Mouse (Mus musculus) heart, embryonic 13.5 days (tissue): ENCODE results near the gene Zc3h7b. TPM values are rescaled to one million over a fixed set of nuclear protein-coding genes. Genes with fewer than 3 reads are reported as not detected.
A peak's percentile ranks its signal among the peaks of the same experiment; 100 is the strongest.

Experiments
- ATAC-seq: fragments of 200-750 bp; cut with Nextera tagmentation; 2 replicates; pipeline ENCODE4 v1.8.0; 2017; ENCODE audit warnings: moderate TSS enrichment; ENCODE audit not compliant: insufficient number of reproducible peaks, low FRiP score, low TSS enrichment; ENCODE audit errors: extremely low read depth
- H3K27ac ChIP-seq: fragments of 300-500 bp; sonication (generic); replicated peaks from 2 replicates; pipeline ENCODE4 v1.5.1; 2015; ENCODE audit warnings: moderate library complexity, mild to moderate bottlenecking, inconsistent platforms
- H3K27me3 ChIP-seq: fragments of 300-500 bp; sonication (generic); replicated peaks from 2 replicates; pipeline ENCODE4 v1.6.1; 2015; ENCODE audit warnings: mild to moderate bottlenecking, inconsistent platforms
- H3K36me3 ChIP-seq: fragments of 300-500 bp; sonication (generic); 2 replicates; pipeline ENCODE4 v1.6.1; 2015; ENCODE audit warnings: mild to moderate bottlenecking, inconsistent platforms
- H3K4me1 ChIP-seq: fragments of 300-500 bp; sonication (generic); 2 replicates; pipeline ENCODE4 v1.6.1; 2015; ENCODE audit warnings: inconsistent platforms
- H3K4me2 ChIP-seq: fragments of 300-500 bp; sonication (generic); 2 replicates; pipeline ENCODE4 v1.6.1; 2015; ENCODE audit warnings: inconsistent platforms, mild to moderate bottlenecking, moderate library complexity
- H3K4me3 ChIP-seq: fragments of 300-500 bp; sonication (generic); 2 replicates; pipeline ENCODE4 v1.5.1; 2015; ENCODE audit warnings: moderate library complexity, mild to moderate bottlenecking, inconsistent platforms
- H3K9ac ChIP-seq: fragments of 300-500 bp; sonication (generic); 2 replicates; pipeline ENCODE4 v1.6.1; 2015; ENCODE audit warnings: inconsistent platforms, mild to moderate bottlenecking, moderate library complexity
- H3K9me3 ChIP-seq: fragments of 300-500 bp; sonication (generic); 2 replicates; pipeline ENCODE4 v1.6.1; 2016; ENCODE audit warnings: inconsistent platforms
- WGBS: fragments of 180-500 bp; shearing (Covaris S2); methylation state at CpG from one replicate; pipeline ENCODE4 v1.1.7; 2015; ENCODE audit warnings: mixed read lengths; 5-methylcytosine and 5-hydroxymethylcytosine counted together
- polyA plus RNA-seq: library from polyadenylated mRNA; unstranded; fragments of >200 nt; fragmentation: Nextera tagmentation; extraction: Ambion mirVana; gene quantifications from 2 replicates; pipeline ENCODE4 v1.2.1, GENCODE M21; 2015

Gene Zc3h7b
- polyA plus RNA-seq, 1 experiment from 2014 or later = 21.4 TPM

DNA sequence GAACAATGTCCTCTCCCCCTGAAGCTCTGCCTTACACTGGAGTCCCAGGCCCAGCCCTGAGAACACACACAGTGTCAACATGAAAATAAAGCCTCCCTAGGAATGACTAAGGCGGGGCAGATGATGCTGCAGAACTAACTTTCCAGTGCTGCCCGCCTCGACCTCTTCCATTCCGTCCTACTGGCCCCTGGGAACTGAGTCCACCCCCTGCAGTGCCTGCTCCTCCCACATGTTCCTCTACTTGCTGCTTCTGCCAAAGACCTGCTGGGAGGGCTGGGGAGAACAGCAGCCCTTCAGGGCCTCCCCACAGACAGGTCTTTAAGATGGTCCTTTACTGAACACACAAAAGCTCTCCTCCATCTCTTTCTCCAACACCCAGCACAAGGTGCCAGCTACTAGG, 34.1 kb upstream of the Zc3h7b start:
- H3K27ac ChIP-seq = no peak overlapping the region
- peaks cover 93% of the 10 kb centered on the region for H3K36me3 ChIP-seq
- ATAC-seq = no peak
- no peak overlapping the region for H3K4me3 ChIP-seq
- H3K4me2 ChIP-seq = no peak overlapping the region
- no peaks in the 10 kb centered on the region for H3K9me3 ChIP-seq
- 71% methylated on average over 4 of the region's 4 CpGs for WGBS
- no peaks in the 10 kb centered on the region for H3K4me1 ChIP-seq
- H3K27me3 ChIP-seq = no peaks in the 10 kb centered on the region
- no peak overlapping the region for H3K9ac ChIP-seq

DNA sequence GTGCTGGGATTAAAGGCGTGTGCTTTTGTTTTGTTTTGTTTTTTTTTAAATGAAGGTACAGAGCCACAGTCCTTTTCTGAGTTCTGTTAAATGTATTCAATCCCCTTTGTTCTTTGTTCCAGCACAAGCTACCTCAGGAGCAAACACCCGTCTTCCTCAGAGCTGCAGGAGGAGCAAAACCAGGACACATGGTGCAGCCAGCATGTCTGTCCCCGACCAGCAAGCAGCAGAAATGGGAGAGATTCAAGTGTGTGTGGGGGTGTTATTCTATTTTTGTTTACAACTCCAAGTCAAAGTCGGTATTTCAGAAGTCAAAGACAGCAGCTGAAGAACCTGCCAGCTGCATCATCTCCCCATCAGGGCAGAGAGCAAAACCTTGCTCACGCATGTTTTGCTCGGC, 31.1 kb upstream of the Zc3h7b start:
- no peaks in the 10 kb centered on the region for H3K9me3 ChIP-seq
- ATAC-seq = no peak
- no peak overlapping the region for H3K4me3 ChIP-seq
- H3K4me1 ChIP-seq = no peaks in the 10 kb centered on the region
- H3K9ac ChIP-seq = no peak overlapping the region
- 87% methylated on average over 6 of the region's 6 CpGs for WGBS
- H3K27ac ChIP-seq = no peak overlapping the region
- H3K27me3 ChIP-seq = no peaks in the 10 kb centered on the region
- peaks cover 95% of the 10 kb centered on the region for H3K36me3 ChIP-seq
- H3K4me2 ChIP-seq = no peak overlapping the region

DNA sequence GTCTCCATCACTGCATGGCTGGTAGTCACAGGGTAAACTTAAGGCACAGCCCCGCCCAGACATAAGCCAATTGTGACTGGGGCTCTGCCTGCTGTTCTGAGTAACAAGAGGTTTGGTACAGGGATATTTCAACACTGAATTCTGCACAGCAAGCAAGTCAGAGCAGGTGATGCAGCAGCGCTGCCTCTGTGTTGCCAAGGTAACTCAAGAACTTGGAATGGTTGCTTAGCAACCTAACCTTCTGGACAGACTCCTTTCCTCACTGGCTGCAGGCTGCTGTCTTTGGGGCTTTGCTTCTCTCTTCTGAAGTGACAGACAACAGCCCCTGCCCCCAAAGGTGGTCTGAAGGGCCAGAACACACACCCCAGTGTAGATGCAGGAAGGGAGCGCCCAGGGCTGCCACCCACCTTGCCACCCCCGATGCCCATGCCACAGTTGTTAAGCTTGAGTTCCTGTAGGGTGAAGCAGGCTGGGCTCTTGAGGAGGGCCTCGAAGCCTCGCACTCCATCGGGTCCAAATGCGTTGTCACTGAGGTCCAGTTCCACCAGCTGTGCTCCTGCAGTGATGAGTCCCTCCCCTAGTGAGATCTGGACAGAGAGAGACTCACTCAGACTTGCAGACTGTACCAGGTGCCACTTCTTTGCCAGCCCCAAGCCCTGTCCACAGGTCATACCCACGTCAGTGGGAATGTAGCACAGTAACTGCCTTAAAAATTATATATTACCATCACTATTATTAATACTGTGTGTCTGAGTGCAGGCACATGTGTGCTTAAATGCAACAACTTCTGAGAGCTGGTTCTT, 26.3 kb upstream of the Zc3h7b start:
- Histone ChIP-seq H3K9me3 (no peaks in the 10 kb centered on the region), H3K4me3 (no peak overlapping the region), H3K4me2 (no peak overlapping the region), H3K27me3 (no peaks in the 10 kb centered on the region), H3K4me1 (no peaks in the 10 kb centered on the region), H3K36me3 (peaks cover 95% of the 10 kb centered on the region), H3K27ac (no peak overlapping the region), H3K9ac (no peak overlapping the region)
- ATAC-seq = peak; percentile 5; the same call in 1 of the 2 replicates
- WGBS = 89% methylated on average over 9 of the region's 9 CpGs

DNA sequence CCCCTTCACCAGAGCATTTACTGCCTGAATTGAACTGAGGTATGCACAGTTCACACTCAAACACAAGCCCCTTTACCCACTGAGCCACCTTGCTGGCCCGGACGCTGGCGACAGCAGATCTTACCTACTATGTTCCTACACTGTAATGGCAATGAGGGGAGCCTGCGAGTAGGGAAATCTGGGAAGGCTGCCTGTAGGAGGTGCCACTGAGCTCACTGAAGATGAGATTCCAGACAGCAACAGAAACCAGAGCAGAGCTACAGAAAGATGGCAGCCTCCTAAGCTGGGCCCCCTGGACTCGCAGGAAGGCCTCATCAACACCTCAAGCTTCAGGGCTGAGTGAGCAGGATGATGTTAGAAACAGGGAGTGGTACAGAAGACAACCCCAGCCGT, 25.7 kb upstream of the Zc3h7b start:
- no peaks in the 10 kb centered on the region for H3K9me3 ChIP-seq
- 81% methylated on average over 6 of the region's 6 CpGs for WGBS
- H3K4me2 ChIP-seq = no peak overlapping the region
- peaks cover 95% of the 10 kb centered on the region for H3K36me3 ChIP-seq
- H3K27me3 ChIP-seq = no peaks in the 10 kb centered on the region
- no peak for ATAC-seq
- H3K4me1 ChIP-seq = no peaks in the 10 kb centered on the region
- no peak overlapping the region for H3K9ac ChIP-seq
- no peak overlapping the region for H3K4me3 ChIP-seq
- H3K27ac ChIP-seq = no peak overlapping the region

DNA sequence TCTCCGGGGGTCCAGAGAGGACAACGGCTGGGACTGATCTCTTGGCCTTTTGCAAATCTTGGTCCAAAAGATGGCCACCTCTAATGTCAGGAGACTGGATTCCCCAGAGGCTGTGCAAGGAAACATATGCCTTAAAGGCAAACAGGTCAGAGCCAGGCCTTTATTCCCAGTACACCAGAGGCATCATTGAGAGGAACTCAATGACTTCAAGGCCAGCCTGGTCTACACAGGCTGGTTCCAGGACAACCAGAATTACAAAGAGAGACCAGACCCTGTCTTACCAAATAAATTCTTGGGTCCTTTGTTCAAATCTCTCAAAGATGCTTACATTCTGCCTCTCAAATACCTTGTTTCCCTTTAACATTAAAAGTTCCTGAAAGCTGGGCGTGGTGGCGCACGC, 22.5 kb upstream of the Zc3h7b start:
- H3K36me3 ChIP-seq = peaks cover 84% of the 10 kb centered on the region
- no peak overlapping the region for H3K4me3 ChIP-seq
- peaks cover 4% of the 10 kb centered on the region; the same call in 1 of the 2 replicates for H3K4me1 ChIP-seq
- H3K27ac ChIP-seq = no peak overlapping the region
- WGBS = 93% methylated on average over 5 of the region's 5 CpGs
- ATAC-seq = no peak
- no peaks in the 10 kb centered on the region for H3K9me3 ChIP-seq
- H3K27me3 ChIP-seq = no peaks in the 10 kb centered on the region
- H3K4me2 ChIP-seq = no peak overlapping the region
- no peak overlapping the region for H3K9ac ChIP-seq

DNA sequence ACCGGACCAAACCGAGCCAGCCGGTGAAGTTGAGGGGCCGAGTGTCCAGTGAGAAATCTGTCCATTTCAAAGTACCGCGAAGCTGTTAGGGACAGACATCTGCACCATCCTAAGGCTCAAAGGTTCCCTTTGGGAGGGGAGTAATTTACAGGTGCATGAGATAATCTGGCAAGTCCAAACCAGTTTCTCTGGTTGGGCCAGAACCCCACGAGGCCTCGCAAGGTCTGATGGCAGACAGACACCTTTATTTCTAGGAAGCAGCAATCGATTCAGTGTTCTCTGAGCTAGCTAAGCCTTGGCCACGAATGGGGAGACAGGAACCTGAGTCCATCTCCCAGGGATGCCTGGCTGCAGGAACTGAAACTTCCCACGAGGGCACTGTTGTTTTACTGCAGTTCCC, 21.2 kb upstream of the Zc3h7b start:
- Histone ChIP-seq H3K9ac (no peak overlapping the region), H3K27me3 (no peaks in the 10 kb centered on the region), H3K4me3 (no peak overlapping the region), H3K27ac (no peak overlapping the region), H3K36me3 (peaks cover 71% of the 10 kb centered on the region), H3K4me2 (no peak overlapping the region), H3K4me1 (peaks cover 17% of the 10 kb centered on the region), H3K9me3 (no peaks in the 10 kb centered on the region)
- no peak for ATAC-seq
- 92% methylated on average over 11 of the region's 11 CpGs for WGBS

DNA sequence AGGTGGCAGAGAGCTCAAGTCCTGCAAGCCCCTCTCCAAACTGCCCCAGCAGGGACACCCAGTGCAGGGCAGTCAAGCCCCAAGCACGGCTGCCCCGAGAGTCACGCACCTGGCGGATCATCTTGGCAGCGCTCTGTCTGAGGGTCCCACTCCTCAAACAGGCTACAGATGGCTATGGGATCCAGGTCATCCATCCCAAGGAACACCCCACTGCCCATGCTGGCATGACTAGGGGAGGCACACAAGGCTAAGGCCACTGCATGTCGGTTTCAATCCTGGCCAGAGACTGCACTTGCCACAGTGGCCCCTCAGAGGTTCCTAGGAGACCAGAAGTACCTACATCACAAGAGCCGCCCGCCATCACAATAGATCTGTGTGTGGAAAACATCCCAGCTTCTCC, 18.9 kb upstream of the Zc3h7b start:
- Histone ChIP-seq H3K4me2 (no peak overlapping the region), H3K9me3 (no peaks in the 10 kb centered on the region), H3K4me3 (no peak overlapping the region), H3K27me3 (no peaks in the 10 kb centered on the region), H3K9ac (no peak overlapping the region), H3K4me1 (peaks cover 24% of the 10 kb centered on the region), H3K27ac (no peak overlapping the region), H3K36me3 (peaks cover 48% of the 10 kb centered on the region)
- WGBS = 92% methylated on average over 8 of the region's 8 CpGs
- no peak for ATAC-seq

DNA sequence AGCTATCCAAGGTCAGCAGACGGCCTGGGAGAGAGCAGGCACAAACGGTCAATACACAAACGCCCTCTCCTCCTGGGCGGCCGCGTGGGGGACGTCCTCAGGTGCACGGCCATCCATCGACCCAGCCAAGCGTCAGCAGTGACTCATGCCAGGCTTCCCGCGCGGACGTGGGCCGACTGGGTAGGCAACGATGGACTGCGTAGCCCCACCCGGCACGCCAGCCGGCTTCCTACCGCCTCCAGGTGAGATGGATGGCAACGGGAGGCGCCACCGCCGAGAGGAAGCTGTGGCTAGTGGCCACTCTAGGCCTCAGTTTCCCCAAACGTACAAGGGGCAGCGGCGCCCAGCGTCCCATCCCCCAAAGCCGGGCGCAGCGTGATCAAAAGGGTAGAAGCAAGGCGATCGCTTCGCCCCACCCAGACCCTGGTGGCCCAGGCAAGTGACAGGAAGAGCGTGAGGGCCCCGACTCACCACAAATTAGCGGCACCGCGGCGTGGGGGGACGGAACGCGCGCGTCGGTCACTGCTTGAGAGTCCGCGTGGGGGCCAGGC, 15.5 kb upstream of the Zc3h7b start:
- Histone ChIP-seq H3K9me3 (no peaks in the 10 kb centered on the region), H3K4me3 (peak overlapping the region; percentile 99), H3K4me2 (peak overlapping the region; percentile 81), H3K9ac (peak overlapping the region; percentile 97), H3K27ac (peak overlapping the region; percentile 81), H3K4me1 (peaks cover 24% of the 10 kb centered on the region), H3K27me3 (no peaks in the 10 kb centered on the region), H3K36me3 (peaks cover 15% of the 10 kb centered on the region)
- WGBS = under 1% methylated on average over 49 of the region's 49 CpGs
- ATAC-seq = no peak; the same call in 1 of the 2 replicates

DNA sequence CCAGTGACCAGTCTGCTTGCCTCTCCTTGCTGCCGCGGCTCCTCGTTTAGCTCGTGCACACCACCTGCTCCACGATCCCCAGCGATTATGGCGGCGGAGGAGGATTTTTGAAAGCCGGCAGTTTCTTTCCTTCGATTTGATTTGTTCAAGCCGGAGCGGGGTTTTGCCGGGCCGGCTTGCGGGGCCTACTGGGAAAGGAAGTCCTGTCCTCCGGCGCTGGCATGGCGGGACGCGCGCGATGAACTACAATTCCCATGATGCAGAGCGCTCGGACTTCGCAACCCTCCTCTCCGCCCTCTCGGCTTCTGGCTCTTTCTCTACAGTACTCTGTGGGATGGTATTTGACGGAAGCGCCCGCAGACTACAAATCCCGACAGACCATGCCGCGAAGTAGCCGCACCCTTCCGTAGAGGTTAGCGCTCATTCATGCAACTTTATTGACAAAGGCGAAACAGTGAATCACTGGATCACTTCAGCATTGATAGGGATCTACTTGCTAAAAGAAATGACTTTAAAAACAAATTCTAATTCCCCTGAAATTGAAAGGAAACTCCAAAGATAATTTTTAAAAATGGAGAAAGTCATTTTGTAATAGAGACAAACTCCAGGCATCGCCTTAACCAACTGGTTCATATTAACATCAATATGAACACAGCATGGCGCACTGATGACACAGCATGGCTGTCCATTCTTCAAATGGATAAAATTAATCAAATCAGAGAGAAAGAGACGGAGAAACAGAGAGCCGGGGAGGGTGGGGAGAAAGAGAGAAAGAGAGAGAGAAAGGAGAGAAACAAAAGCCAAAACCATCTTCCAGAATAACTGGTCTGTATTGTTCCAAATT, 14.8 kb upstream of the Zc3h7b start:
- peaks cover 24% of the 10 kb centered on the region for H3K4me1 ChIP-seq
- H3K4me2 ChIP-seq = peak overlapping the region; percentile 81
- 5% methylated on average over 41 of the region's 41 CpGs for WGBS
- H3K27me3 ChIP-seq = no peaks in the 10 kb centered on the region
- peak; percentile 99 for ATAC-seq
- H3K9ac ChIP-seq = peak overlapping the region; percentile 97
- peak overlapping the region; percentile 99 for H3K4me3 ChIP-seq
- H3K9me3 ChIP-seq = no peaks in the 10 kb centered on the region
- peak overlapping the region; percentile 81 for H3K27ac ChIP-seq
- peaks cover 9% of the 10 kb centered on the region for H3K36me3 ChIP-seq

DNA sequence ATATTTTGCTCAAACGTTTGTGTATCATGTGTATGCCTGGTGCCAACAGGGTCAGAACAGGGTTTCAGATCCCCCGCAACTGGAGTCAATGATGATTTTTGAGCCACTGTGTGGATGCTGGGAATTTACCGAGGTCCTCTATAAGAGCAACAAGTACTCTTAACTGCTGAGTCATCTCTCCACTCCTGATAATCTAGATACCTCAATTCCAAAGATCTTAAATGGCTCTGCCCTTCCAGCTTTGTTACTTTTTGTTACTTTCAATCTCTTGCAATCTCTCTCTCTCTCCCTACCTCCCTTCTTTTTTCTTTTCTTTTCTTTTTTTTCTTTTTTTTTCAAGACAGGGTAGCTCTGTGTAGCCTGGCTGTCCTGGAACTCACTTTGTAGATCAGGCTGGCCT, 9.8 kb upstream of the Zc3h7b start:
- WGBS = 50% methylated on average over 3 of the region's 3 CpGs
- Histone ChIP-seq H3K9ac (no peak overlapping the region), H3K4me2 (no peak overlapping the region), H3K4me1 (peaks cover 3% of the 10 kb centered on the region; the same call in 1 of the 2 replicates), H3K27ac (no peak overlapping the region), H3K9me3 (no peaks in the 10 kb centered on the region), H3K4me3 (no peak overlapping the region), H3K36me3 (no peaks in the 10 kb centered on the region), H3K27me3 (no peaks in the 10 kb centered on the region)
- no peak for ATAC-seq

DNA sequence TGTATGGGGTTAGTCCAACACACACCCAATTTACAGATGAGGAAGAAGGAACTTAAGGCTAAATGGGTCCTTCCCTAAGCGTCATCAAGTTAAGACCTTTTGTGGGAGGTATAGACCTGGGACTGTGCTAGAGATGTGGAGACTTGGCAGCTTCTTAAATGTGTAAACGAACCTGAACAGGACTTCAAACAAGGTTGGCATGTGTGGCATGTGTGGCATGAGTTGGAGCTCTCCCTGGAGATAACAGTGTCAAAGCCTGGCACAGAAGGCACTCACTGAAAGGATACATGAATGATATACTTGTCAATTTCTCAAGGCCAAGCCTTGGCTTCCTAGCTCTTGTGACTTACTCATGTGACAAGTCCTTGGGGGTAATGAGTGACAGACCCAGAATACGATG, 5.6 kb upstream of the Zc3h7b start:
- H3K4me3 ChIP-seq = no peak overlapping the region
- peaks cover 2% of the 10 kb centered on the region; the same call in 1 of the 2 replicates for H3K4me1 ChIP-seq
- ATAC-seq = no peak
- H3K9me3 ChIP-seq = no peaks in the 10 kb centered on the region
- 59% methylated on average over 3 of the region's 3 CpGs for WGBS
- H3K36me3 ChIP-seq = no peaks in the 10 kb centered on the region
- no peaks in the 10 kb centered on the region for H3K27me3 ChIP-seq
- no peak overlapping the region for H3K27ac ChIP-seq
- H3K4me2 ChIP-seq = no peak overlapping the region
- no peak overlapping the region for H3K9ac ChIP-seq
